Mouse (Mus musculus) heart, adult 2 months (tissue): ENCODE results near the gene Wdr5b.

Experiments used
- CTCF ChIP-seq: fragments of 200-600 bp; IDR thresholded peaks from 2 replicates; pipeline ENCODE4 v1.8.1; 2022; ENCODE audit warnings: antibody characterized with exemption, mild to moderate bottlenecking, moderate library complexity
- EP300 ChIP-seq: fragments of 200-500 bp; IDR thresholded peaks from 2 replicates; pipeline ENCODE4 v1.6.1; 2011; ENCODE audit warnings: low read depth, low read length, control low read depth; ENCODE audit not compliant: insufficient read depth
- POLR2A ChIP-seq: fragments of 200-500 bp; IDR thresholded peaks from 2 replicates; pipeline ENCODE4 v1.6.1; 2011; ENCODE audit warnings: mild to moderate bottlenecking, low read depth, low read length, control low read depth; ENCODE audit not compliant: insufficient read depth

GRCm38 (mm10) chr16:36063315-36063714 lies 22.3 kb downstream of the Wdr5b start:
- TF ChIP-seq EP300 = no peak
- no peak for TF ChIP-seq POLR2A
- no peak for TF ChIP-seq CTCF
